Mouse (Mus musculus): ENCODE measurements around the gene Tor4a. TPM values are rescaled to one million over a fixed set of nuclear protein-coding genes. Genes with fewer than 3 reads are reported as not detected.

The Tor4a gene
- polyA plus RNA-seq, 1 experiment from 2014 or later, result 12.8 TPM

GRCm38 (mm10) chr2:25147398-25147797 lies 49.3 kb downstream of the Tor4a start:
- Histone ChIP-seq H3K4me1 (ENCODE audit: control insufficient read depth, insufficient read depth, low read length) (no peaks in the 10 kb centered on the region), H3K4me3 (ENCODE audit: low read depth, low read length) (no peak overlapping the region), H3K9ac (replicated peaks; ENCODE audit: low read depth, low read length) (no peak overlapping the region), H3K27ac (ENCODE audit: low read length) (no peak overlapping the region), H3K36me3 (ENCODE audit: control insufficient read depth, insufficient read depth, low read length) (no peaks in the 10 kb centered on the region), H3K4me2 (replicated peaks; ENCODE audit: low read depth, low read length) (no peak overlapping the region), H3K27me3 (ENCODE audit: control insufficient read depth, insufficient read depth, low read length) (no peaks in the 10 kb centered on the region), H3K9me3 (ENCODE audit: control insufficient read depth, low read depth, low read length) (no peaks in the 10 kb centered on the region)
- ATAC-seq (ENCODE audit: insufficient number of reproducible peaks, insufficient read depth, low FRiP score, low read depth), result no peak
- 84% methylated on average over 5 of the region's 5 CpGs for WGBS

GRCm38 (mm10) chr2:25145346-25145745 lies 51.3 kb downstream of the Tor4a start:
- H3K27ac ChIP-seq (ENCODE audit: low read length), result no peak overlapping the region
- 80% methylated on average over 6 of the region's 6 CpGs for whole genome bisulfite sequencing
- no peaks in the 10 kb centered on the region for H3K36me3 ChIP-seq (ENCODE audit: control insufficient read depth, insufficient read depth, low read length)
- no peak overlapping the region for H3K9ac ChIP-seq (replicated peaks; ENCODE audit: low read depth, low read length)
- H3K9me3 ChIP-seq (ENCODE audit: control insufficient read depth, low read depth, low read length), result no peaks in the 10 kb centered on the region
- H3K4me3 ChIP-seq (ENCODE audit: low read depth, low read length), result no peak overlapping the region
- H3K4me2 ChIP-seq (replicated peaks; ENCODE audit: low read depth, low read length), result no peak overlapping the region
- no peak for ATAC-seq (ENCODE audit: insufficient number of reproducible peaks, insufficient read depth, low FRiP score, low read depth)
- H3K4me1 ChIP-seq (ENCODE audit: control insufficient read depth, insufficient read depth, low read length), result no peaks in the 10 kb centered on the region
- no peaks in the 10 kb centered on the region for H3K27me3 ChIP-seq (ENCODE audit: control insufficient read depth, insufficient read depth, low read length)

Other genes starting within 250 kb of the Tor4a start
- 6.3 and 8.1 TPM in 2 replicates for gene Zmynd19, start 247.1 kb downstream of the Tor4a start, polyA plus RNA-seq (2014; fragmentation: Nextera tagmentation; extraction: Ambion mirVana)
- 25.4 and 28.6 TPM in 2 replicates for gene Dph7, start 234.5 kb downstream of the Tor4a start, polyA plus RNA-seq (2014; fragmentation: Nextera tagmentation; extraction: Ambion mirVana)
- gene Mrpl41, start 221.8 kb downstream of the Tor4a start, polyA plus RNA-seq (2014; fragmentation: Nextera tagmentation; extraction: Ambion mirVana), result 114 and 129 TPM in 2 replicates
- 5.2 and 6.5 TPM in 2 replicates for gene Pnpla7, start 220.9 kb downstream of the Tor4a start, polyA plus RNA-seq (2014; fragmentation: Nextera tagmentation; extraction: Ambion mirVana)
- 59.5 and 60.3 TPM in 2 replicates for gene Nsmf, start 142.5 kb downstream of the Tor4a start, polyA plus RNA-seq (2014; fragmentation: Nextera tagmentation; extraction: Ambion mirVana)
- gene Entpd8, start 116.6 kb downstream of the Tor4a start, polyA plus RNA-seq (2014; fragmentation: Nextera tagmentation; extraction: Ambion mirVana), result 0.26 and 0.53 TPM in 2 replicates
- gene Noxa1, start 101.7 kb downstream of the Tor4a start, polyA plus RNA-seq (2014; fragmentation: Nextera tagmentation; extraction: Ambion mirVana), result 2.3 and 5.0 TPM in 2 replicates
- 8.0 and 8.9 TPM in 2 replicates for gene Nrarp, start 16.1 kb downstream of the Tor4a start, polyA plus RNA-seq (2014; fragmentation: Nextera tagmentation; extraction: Ambion mirVana)
- gene Nelfb, start 14.6 kb upstream of the Tor4a start, polyA plus RNA-seq (2014; fragmentation: Nextera tagmentation; extraction: Ambion mirVana), result 102 TPM in 2 replicates
- not detected in 2 replicates for gene Stpg3, start 17.8 kb upstream of the Tor4a start, polyA plus RNA-seq (2014; fragmentation: Nextera tagmentation; extraction: Ambion mirVana)
- not detected in 2 replicates for gene Fam166a, start 21.9 kb upstream of the Tor4a start, polyA plus RNA-seq (2014; fragmentation: Nextera tagmentation; extraction: Ambion mirVana)
- 512 and 519 TPM in 2 replicates for gene Tubb4b, start 27.8 kb upstream of the Tor4a start, polyA plus RNA-seq (2014; fragmentation: Nextera tagmentation; extraction: Ambion mirVana)
- gene Slc34a3, start 37.5 kb upstream of the Tor4a start, polyA plus RNA-seq (2014; fragmentation: Nextera tagmentation; extraction: Ambion mirVana), result 0.14 TPM in 1 of 2 replicates, not detected in the other
- gene Rnf224, start 39.9 kb upstream of the Tor4a start, polyA plus RNA-seq (2014; fragmentation: Nextera tagmentation; extraction: Ambion mirVana), result not detected in 2 replicates
- 10.9 and 11.9 TPM in 2 replicates for gene Rnf208, start 45.4 kb upstream of the Tor4a start, polyA plus RNA-seq (2014; fragmentation: Nextera tagmentation; extraction: Ambion mirVana)
- gene Cysrt1, start 45.6 kb upstream of the Tor4a start, polyA plus RNA-seq (2014; fragmentation: Nextera tagmentation; extraction: Ambion mirVana), result 0.49 and 1.0 TPM in 2 replicates
- 5.9 and 8.5 TPM in 2 replicates for gene AL732309.1, start 50.0 kb upstream of the Tor4a start, polyA plus RNA-seq (2014; fragmentation: Nextera tagmentation; extraction: Ambion mirVana)
- 14.7 and 16.8 TPM in 2 replicates for gene Tmem203, start 58.6 kb upstream of the Tor4a start, polyA plus RNA-seq (2014; fragmentation: Nextera tagmentation; extraction: Ambion mirVana)
- 6.2 and 8.5 TPM in 2 replicates for gene Tprn, start 65.7 kb upstream of the Tor4a start, polyA plus RNA-seq (2014; fragmentation: Nextera tagmentation; extraction: Ambion mirVana)
- 241 and 246 TPM in 2 replicates for gene Ssna1, start 75.6 kb upstream of the Tor4a start, polyA plus RNA-seq (2014; fragmentation: Nextera tagmentation; extraction: Ambion mirVana)
- 108 and 116 TPM in 2 replicates for gene Anapc2, start 75.6 kb upstream of the Tor4a start, polyA plus RNA-seq (2014; fragmentation: Nextera tagmentation; extraction: Ambion mirVana)
- not detected in 2 replicates for gene Tmem210, start 91.3 kb upstream of the Tor4a start, polyA plus RNA-seq (2014; fragmentation: Nextera tagmentation; extraction: Ambion mirVana)
- gene Lrrc26, start 93.0 kb upstream of the Tor4a start, polyA plus RNA-seq (2014; fragmentation: Nextera tagmentation; extraction: Ambion mirVana), result 1.9 and 3.4 TPM in 2 replicates
- gene Grin1, start 122.3 kb upstream of the Tor4a start, polyA plus RNA-seq (2014; fragmentation: Nextera tagmentation; extraction: Ambion mirVana), result 1.8 and 3.2 TPM in 2 replicates
- gene Man1b1, start 135.5 kb upstream of the Tor4a start, polyA plus RNA-seq (2014; fragmentation: Nextera tagmentation; extraction: Ambion mirVana), result 98.7 and 111 TPM in 2 replicates
- gene Dpp7, start 159.5 kb upstream of the Tor4a start, polyA plus RNA-seq (2014; fragmentation: Nextera tagmentation; extraction: Ambion mirVana), result 16.8 and 19.5 TPM in 2 replicates
- gene Uap1l1, start 168.8 kb upstream of the Tor4a start, polyA plus RNA-seq (2014; fragmentation: Nextera tagmentation; extraction: Ambion mirVana), result 21.9 and 27.2 TPM in 2 replicates
- 31.3 and 36.4 TPM in 2 replicates for gene Sapcd2, start 175.4 kb upstream of the Tor4a start, polyA plus RNA-seq (2014; fragmentation: Nextera tagmentation; extraction: Ambion mirVana)
- gene Entpd2, start 199.0 kb upstream of the Tor4a start, polyA plus RNA-seq (2014; fragmentation: Nextera tagmentation; extraction: Ambion mirVana), result 8.0 and 9.0 TPM in 2 replicates
- gene Npdc1, start 202.5 kb upstream of the Tor4a start, polyA plus RNA-seq (2014; fragmentation: Nextera tagmentation; extraction: Ambion mirVana), result 48.3 and 53.7 TPM in 2 replicates
- gene Fut7, start 226.4 kb upstream of the Tor4a start, polyA plus RNA-seq (2014; fragmentation: Nextera tagmentation; extraction: Ambion mirVana), result 0.12 TPM in 1 of 2 replicates, not detected in the other
- 5.4 and 6.4 TPM in 2 replicates for gene Abca2, start 231.8 kb upstream of the Tor4a start, polyA plus RNA-seq (2014; fragmentation: Nextera tagmentation; extraction: Ambion mirVana)